Mouse (Mus musculus) adrenal gland, postnatal 10 days (tissue): ENCODE measurements at regions not wholly inside any gene's neighbourhood (a gene's known extent, or its start where the extent isn't known, plus 50 kb on each side); places are given as distances from the start of the nearest gene placed in this dataset.

ENCODE experiments used
- DNase-seq: peaks from one replicate; pipeline ENCODE4 v3.0.0; 2021; ENCODE audit warnings: mixed read lengths

DNA sequence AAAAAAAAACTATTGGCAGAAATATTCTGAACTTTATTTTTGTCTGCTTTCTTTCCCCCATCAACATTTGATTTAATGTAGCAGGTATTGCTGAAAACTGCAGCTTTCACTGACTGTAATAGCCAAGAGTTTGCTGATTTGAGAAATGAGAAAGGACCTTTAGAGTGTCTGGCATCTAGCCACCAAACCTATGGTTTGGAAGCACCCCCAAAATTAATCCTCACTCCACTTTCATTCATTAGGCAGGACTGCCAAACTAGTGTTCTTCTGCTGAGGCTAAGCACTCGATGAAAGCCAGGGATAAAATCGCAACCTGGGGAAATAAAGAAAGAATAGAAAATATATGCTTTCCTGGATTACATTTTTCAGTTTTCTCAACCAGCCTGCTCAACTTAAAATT, 320.4 kb downstream of the Atp6ap1l start:
- no peak for DNase-seq

DNA sequence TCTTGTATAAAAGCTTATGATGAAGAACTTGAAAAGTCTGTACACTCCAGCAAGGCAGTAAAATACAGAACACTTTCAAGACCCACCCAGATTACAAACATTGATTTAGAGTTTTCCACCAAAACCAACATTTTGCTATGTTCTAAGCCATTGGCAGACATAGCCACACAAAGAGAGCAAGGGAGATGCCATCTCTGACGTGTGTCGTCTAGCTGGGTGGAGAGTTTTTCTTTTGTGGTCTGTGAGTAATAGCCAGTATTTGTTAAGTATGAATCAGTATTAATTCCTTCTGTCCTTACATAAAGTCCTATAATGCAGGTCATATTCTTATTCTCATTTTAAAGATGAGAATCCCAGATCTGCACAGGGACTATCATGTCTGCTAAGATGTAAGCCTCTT, 329.8 kb downstream of the Atp6ap1l start:
- no peak for DNase-seq

DNA sequence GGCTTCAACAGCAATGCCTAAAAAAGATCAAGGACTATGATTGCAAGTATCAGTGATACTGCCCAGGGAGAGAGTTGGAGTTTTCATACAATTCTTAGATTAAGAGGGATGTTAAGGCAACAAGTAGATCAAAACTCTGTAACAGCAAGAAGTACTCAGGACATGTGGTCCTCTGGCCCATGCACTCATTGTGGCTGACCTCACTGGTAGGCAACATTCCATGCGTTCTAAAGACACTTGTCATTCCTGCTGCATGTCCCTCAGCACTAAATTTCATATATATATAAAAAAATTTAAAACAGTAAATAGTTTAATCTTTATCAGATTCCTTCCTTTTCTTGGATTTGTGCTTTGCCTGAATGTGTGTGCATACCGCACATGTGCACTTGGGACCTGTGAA, 332.6 kb downstream of the Atp6ap1l start:
- DNase-seq = no peak

DNA sequence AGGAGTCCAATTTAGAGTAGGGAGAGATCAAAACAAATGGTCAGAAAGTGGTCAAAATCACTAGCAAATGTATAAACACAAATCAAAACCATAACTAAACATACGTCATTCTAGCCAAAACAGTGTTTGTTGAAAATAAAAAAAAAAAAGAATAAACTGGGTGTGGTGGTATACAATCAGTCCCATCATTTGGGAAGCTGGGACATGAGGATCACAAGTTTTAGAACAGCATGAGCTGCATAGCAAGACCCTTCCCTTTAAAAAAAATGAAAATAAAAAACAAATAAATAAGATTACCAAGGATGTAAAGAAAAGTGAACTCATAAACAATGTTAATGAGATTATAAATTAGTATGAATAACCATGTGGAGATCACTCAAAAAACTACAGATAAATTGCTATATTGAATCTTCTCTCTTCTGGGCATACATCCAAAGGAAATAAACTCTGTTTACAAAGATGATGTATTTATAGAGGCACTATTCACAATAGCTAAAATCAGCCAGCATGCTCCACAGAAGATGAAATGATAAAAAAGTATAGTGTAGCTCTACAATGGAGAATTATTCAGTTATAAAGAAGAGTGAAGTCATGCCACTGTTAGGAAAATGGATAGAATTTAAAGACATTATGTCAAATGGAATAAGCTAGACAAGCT, 341.8 kb downstream of the Atp6ap1l start:
- no peak for DNase-seq

DNA sequence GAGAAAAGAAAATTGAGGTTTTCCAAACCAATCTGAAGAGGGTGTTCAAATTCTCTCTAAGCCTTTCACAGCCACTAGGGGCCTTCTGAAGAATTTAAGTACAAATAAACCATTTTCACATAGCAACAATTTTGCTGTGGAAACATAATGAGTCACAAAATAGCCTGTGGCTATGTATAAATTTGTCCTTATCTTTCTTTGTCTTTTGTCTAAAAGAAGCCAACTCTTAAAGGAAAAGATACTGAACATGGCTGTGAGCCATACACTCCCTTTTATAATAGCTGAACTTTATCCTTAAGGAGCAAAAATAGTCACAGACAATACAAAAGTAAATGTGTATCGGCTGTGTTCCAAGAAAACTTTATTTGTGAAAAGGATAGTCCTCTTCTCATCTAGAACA, 345.1 kb downstream of the Atp6ap1l start:
- no peak for DNase-seq

DNA sequence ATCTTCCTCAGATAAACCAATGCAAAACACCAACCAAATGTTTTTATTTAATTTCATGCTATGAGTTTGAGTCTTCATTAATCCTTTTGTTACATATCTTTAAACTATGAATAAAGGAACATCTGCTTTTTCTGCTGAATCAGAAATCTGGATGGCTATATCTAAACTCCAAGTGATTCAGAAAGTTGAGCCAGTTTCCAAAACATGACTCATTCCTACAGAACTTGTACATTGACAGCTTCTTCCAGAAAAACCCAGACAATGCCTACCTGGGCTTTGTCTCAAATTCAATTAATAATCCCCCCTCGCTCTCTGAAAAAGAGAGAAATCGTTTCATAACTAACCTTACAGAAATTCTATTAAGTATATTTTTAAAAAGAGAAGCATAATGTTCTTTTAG, 345.7 kb downstream of the Atp6ap1l start:
- DNase-seq = no peak

DNA sequence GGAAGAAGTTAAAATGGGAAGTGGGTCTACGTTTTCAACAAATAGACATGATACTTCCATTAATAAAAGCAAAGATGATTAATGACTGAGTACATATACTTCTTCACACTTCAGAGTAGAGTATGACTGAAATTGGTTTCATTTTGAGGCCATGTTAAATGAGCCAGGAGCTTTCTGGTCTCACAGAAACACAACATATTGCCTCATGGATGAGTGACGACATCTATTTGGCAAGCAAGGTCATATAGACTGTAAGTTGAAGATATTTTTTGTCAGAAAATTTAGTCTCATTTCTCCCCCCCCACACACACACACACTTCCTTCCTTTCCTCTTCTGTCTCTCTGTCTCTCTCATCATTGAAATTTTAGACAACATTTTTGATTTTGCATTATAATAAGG, 354.0 kb downstream of the Atp6ap1l start:
- DNase-seq = no peak

DNA sequence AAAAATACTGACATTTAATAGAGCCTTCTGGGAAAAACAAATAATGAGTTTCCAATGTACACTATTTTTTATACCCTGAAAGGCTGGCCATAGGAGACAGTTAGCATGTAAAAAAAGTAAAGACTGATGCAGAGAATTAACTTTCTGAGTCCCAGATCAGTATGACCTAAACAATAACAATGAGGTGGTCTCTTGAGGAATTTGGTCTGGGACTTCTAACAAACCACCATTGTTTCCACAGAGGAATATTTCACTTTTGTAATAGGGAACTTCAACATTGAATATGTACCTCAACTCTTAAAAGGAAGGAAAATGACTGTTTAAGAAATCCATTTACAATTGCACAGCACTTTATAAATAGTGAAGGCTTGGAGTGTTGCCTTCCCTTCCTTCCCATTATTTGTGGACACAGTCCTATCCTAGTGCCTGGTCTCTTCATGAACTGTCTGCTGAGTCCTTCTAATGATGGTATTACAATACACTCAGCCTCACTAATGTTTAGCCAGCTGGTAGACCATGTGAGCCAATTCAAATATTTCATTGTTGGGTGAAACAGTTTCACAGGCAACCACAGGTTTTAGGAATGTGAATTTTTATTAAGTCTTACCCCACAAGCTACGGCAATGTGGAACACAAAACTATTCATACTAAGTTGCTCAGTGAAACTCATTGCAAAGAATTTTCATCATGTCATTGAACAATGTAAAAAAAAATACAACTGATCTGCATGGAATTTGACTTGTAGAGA, 358.7 kb downstream of the Atp6ap1l start:
- DNase-seq = no peak

DNA sequence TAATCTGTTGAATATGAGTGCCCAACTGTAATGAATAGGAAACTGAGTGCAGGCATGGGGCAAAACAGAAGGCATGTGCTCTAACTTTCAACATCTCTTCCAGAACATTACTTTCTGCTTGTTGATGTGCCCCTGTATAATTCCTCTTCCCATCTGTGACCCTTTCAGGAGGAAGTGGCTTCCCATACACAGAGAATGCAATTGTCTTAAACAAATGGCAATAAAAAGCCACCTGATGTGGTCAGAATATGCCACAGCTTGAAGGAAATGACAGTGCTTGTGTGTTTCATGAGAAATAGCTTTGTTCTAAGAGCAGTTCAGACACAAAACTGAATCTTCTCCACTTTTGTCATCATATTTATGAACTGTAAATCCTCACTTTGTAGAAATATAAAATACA, 359.3 kb downstream of the Atp6ap1l start:
- DNase-seq = no peak

DNA sequence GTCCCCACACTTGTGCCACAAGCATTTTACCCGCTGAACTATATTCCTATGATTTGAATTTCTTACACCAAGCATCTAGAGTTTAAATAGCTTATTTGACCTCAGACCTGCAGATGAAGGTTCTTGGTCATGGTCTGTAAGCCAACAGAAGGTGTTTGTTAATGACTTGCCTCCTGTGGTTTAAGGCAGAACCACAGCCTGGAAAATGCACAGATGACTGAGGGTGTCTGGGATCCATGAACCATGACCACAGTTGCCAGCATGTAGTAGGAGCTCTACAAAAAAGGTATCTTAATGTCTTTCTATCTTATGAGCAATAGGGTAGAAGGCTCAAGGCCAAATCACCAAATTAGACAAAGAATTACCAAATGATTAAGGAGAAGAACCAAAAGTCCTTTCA, 367.6 kb downstream of the Atp6ap1l start:
- DNase-seq = no peak

DNA sequence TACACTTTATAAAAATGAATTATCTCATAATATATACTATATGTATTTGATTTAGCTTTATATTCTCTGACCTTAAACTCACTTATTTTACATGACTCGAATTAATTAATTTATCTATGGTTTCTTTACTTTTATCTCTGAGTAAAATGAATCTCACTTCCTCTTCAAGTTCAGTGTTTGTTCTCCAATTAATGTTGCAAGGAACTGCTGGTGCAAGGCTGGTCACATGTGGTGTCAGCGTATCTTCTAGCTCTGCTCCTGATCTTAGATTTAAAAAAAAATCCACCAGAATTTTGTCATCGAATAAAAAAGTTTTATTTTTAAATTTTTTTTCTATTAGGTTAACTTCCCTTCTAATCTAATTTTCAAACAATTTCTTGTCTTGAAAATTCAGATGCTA, 378.2 kb downstream of the Atp6ap1l start:
- no peak for DNase-seq

DNA sequence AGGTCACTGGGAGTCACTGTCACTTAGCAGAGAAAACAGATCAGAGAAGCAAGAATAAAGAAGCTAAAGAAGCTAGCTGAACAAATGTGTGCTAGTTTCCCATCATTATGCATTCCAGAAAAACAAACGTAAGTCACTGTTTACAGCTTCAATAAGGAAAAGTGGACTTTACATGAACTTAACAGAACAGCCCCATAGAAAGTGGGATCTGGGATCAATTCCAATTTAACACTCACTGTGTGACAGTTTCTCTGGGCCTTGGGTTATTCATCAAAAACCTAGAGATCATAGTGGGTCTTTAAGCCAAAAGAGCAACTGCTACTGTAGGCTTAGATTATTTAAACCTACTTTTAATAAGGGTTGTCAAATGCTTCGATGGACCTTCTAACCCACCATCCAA, 379.4 kb downstream of the Atp6ap1l start:
- DNase-seq = no peak

DNA sequence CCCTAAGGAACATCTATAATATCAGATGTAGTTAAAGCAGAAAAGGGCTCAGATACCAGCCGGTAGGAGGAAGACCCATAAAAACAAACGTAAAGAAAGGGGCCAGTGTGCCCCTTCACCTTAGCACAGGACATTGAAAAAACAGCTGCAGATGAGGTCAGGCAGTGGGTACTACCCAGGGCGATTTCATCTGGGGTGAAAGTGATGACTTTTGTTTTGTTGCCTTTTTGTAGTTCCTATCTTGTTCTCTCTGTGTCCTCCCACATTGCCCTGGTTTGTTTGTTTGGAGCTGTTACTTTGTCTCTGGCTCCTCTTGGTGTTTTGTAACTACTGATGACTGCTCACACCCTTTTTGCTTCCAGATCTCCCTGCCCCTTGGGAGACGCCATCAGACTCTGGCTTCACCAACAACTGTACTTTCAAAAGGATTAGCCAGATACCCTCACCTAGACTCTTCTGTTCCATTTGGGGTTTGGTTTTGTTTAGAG, 383.4 kb downstream of the Atp6ap1l start:
- peak; percentile 14 for DNase-seq

DNA sequence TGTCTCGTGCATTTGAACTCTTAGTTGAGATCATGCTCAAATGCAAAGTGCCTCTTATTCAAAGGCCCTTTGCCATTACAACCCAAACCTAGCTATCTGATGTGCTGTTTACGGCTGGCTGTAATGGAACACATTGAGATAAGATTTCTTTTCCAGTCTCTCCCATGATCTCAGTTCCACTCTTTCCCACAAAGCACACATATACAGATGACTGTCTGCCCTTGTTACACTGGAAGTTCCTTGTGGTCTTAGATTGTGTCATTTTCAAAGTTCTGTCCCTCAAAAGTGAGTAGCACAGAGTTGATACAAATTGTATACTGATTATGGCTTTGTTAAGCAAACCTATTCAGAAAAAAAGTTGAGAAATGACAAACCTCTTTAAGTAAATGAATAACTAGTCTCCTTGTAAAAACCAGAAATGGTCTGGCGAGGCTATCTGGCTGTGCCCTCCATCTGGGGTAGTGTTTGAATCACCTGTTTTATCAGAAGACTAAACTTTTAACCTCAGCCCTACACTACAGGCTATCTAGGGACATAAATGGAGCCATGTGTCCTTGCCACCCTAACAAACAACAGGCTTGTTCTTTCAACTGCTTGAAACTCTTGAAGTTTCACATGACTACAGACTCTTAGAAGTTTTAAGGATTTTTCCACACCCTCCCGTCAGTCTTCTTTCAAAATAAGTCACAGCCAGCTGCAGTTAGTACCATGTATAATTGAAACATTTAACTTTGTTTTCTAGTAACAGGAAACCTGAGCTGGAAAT, 384.0 kb downstream of the Atp6ap1l start:
- DNase-seq = no peak

DNA sequence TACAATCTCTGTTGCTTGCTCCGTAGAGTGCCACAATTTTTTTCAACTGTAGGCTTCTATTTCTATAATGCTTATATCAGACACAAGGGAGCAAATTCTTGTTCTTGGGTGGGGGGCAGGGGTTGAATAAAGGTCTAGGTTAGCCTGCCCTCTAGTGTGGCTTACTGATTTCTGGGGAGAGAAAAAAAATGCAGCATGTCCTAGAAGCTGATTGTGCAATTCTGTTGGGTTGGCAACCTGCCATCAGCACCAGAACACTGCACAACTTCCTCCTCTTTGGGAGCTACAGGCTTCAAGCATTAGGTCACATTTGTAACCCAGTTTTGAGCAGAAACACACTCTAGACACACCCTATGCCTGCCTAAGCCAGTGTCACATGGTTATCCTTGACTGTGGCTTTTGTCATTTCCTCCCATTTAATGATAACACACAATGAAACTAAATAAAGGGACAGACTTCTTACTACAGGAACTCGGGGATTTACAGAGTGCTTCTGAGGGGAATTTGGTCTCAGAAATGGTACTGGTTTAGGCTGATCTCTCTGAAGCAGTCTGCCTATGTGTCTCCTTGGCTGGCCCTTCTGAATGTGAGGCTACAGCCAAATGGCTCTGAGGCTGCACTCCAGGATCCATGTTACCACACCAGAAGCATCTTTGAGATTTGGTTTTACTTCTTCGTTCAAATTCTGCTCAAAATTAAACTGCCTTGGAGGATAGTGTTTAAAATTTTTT, 389.2 kb downstream of the Atp6ap1l start:
- peak; percentile 92 for DNase-seq

DNA sequence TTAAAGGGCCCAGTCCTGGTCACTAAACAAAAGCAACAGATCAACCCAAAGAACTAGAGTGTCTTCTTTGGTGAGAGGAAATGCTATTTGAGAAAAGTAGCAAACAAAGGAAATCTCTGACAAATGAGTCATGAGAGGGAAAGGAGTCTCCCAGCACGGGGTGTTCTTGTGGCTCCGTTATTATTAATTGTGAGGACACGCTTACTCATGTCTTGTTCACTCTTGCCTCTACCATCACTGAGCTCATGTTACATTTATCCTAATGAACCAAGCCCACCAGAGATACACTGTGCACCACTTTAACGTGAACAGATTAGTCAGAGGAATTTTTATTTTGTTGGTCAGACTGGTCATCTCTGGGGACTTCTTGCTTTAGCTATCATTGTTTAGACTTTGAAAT, 391.3 kb downstream of the Atp6ap1l start:
- no peak for DNase-seq

DNA sequence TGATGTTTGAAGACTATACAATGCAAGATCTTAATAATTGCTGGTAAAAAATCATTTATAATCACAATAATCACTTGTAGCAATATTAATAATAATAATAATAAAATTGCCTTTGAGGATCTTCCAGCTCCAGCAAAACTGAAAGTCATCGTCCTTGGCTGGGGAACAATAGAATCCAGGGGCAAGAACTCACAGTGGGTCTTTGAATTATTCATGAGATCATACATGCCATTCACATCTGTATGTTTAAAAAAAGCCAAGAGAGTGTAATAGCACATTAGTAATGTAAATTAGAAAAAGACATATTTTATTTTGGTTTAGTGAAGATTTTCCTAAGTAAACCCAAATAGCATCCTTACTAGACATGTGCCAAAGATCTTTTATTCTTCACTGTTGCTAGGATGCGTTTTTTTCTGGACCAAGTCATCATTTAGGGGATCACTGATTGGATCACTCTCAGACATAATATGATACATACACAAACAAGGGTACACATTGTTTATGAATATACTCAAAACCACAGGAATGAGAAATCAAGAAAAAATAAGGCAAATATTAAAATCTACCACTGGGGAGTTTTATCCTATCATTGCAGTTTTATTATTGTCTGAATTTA, 392.3 kb downstream of the Atp6ap1l start:
- DNase-seq = no peak

DNA sequence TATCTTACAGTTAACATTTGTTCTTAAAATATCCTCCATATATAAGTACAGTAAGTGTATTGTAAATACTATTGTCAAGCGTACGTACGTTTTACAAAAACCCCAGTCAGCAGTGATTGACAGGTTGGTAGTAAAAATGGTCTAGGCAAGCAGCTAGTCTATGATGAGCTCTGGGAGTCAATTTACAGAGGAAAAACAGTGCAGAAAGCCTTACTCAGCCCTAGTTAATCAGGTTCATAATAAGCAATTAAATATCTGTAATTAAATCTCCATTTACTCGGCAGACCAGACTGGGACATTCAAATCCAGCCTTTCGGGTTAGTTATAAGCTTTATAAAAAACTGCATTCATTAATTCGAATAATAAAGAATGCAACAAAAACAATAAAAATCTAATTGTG, 394.7 kb downstream of the Atp6ap1l start:
- DNase-seq = no peak

DNA sequence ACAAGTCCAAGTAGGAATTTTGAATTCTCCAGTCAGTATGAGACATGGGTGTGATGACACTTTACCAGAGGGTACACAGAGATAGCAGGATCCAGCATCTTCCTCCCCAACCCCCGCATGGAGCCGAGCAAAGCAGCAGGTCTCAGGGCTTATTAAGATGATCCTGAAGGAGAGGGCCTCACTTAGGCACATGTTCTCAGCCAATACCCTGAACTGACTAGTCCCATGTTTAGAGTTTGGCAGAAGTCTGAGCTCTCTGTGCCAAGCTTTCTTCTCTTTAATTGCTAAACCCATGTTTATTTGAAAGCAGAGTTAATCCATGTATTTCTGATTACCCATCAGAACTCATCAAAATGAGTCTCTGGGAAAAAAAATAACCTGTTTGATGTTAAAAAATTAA, 402.0 kb downstream of the Atp6ap1l start:
- DNase-seq = peak; percentile 4

DNA sequence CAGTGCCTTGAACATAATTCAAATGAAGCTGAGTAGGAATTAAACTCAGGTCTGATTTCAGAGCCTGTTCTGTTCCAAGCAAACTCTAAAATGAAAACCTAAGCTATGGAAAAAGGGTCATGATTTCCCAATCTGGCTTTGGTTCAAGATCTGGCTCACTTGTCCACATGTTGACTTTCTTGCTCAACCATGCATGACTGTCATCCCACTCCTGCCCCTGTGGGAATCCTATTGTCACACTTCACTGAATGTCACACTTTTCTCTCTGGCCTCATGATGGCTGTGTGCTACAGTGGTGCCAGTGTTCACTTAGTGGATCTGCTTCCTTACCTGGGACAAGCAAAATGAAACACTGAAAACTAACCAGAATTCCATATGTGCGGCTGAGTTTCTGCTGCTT, 403.0 kb downstream of the Atp6ap1l start:
- DNase-seq = peak; percentile 10

DNA sequence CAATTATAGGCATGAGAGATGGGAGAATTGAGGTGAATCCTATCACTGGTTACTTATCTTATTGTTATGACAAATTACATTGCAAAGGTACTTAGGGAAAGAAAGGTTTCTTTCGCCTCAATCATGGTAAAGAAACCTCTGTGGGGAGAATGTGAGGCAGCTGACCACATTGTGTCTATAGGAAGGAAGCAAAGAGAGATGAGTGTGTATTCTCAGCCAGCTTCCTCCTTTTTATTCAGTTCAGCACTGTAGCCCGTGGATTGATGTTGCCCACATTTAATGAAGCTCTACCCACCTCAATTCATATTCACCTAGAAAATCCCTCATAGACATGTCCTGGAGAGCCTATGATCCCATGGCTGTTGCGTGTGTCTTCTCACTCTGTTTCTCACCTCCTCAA, 406.2 kb downstream of the Atp6ap1l start:
- DNase-seq = no peak

DNA sequence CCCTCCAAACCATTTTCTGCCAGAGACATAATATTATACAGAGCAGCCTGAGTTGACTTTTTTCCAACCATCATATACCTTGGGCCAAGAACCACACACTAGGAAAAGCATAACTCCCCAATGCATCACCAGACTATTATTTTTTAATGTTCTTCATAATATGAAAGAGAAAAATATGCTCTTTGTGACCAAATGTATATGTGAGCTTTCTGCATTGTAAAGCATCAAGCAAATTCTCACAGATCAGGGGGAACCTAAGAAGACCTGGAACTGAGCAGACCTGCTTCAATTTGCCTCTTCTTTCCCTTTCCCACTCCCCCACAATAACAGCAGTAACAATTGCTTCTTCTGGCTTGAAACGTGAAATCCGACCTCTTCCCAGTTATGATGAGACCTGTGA, 407.6 kb downstream of the Atp6ap1l start:
- no peak for DNase-seq
